In the genomic region with DNA sequence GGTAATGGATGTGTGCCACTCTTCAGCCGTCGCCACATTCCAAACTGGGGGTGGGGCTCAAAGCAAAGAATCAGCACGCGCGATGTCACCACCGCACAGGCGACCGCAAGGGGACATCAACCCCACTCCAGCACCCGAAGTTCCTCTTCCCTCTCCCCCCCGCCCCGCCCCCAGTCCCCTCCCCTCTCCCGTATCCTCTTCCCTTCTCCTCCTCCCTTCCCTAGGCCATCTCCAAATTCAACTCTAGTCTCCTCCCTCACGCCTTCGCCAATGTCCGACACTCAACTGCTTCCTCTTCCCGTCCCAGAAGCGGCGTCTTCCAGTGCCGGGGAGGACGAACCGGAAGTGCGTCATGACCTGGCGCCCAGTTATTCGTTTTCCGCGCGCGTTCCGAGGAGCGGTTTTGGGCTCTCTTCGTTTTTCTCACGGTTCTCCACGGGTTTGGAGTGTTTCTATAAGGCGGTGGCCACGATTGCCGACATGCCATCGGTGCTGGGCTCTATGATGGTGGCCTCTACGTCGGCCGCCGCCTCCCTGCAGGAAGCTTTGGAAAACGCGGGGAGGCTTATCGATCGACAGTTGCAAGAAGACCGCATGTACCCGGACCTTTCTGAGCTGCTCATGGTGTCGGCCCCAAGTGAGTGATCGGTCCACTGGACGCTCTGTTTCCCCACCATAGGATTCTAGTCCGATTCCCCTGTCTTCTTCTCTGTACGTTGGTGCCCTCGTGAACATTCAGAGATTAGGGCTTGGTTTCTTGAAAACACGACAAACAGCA, we compare ENCODE assay signal across 8 mouse cellular contexts. TPM values are rescaled to one million over a fixed set of nuclear protein-coding genes. Genes with fewer than 3 reads are reported as not detected.
DNase-seq lines count a peak whose midpoint lies in the region; ATAC-seq lines count a peak whose summit lies in the region.

Gene Nup155 (plus strand): TSS at position 308 of the 778 bp plus-strand sequence.

- WGBS in hindbrain, embryonic 12.5 days, result under 1% methylated on average over 54 of the region's 54 CpGs

- peak; percentile 97 for ATAC-seq in hindbrain, embryonic 12.5 days (ENCODE audit: low FRiP score)

- H3K4me1 ChIP-seq in hindbrain, embryonic 12.5 days, result peaks cover 19% of the 10 kb centered on the region

- H3K27ac ChIP-seq in hindbrain, embryonic 12.5 days, result peak within 1 kb of the TSS; percentile 64

- peak; percentile 98 for DNase-seq in NIH3T3 (ENCODE audit: low read depth)
- DNase-seq in cerebellum, postnatal 10 days, result peak; percentile 96
- peak; percentile 85 to 90 for DNase-seq in frontal cortex, postnatal 10 days (ENCODE audit: low spot score in 2 of 2)
- peak; percentile 89 to 95 for DNase-seq in layer of hippocampus, postnatal 14 days (ENCODE audit: low spot score in 2 of 2)
- peak; percentile 91 for DNase-seq in lung, postnatal 14 days
- peak; percentile 86 for DNase-seq in retina, adult 2 months (ENCODE audit: low read depth, low spot score)
- DNase-seq in thymus, postnatal 36 days, result peak; percentile 81 to 84

- H3K4me3 ChIP-seq in hindbrain, embryonic 12.5 days, result peak within 1 kb of the TSS; percentile 80

- H3K36me3 ChIP-seq in hindbrain, embryonic 12.5 days, result peaks cover 22% of the 10 kb centered on the region

- H3K4me2 ChIP-seq in hindbrain, embryonic 12.5 days (replicated peaks), result peak within 1 kb of the TSS; percentile 79

- peak within 1 kb of the TSS; percentile 80 for H3K9ac ChIP-seq in hindbrain, embryonic 12.5 days

- no peaks in the 10 kb centered on the region for H3K27me3 ChIP-seq in hindbrain, embryonic 12.5 days

- H3K9me3 ChIP-seq in hindbrain, embryonic 12.5 days (replicated peaks), result no peaks in the 10 kb centered on the region

RNA-seq across cellular contexts. Expression of gene Nup155, which starts in this region (rescaled TPM):
- 20.6 and 21.6 TPM in 2 replicates for polyA plus RNA-seq in hindbrain, embryonic 12.5 days (2016; fragmentation: Nextera tagmentation; extraction: Ambion mirVana)
- 10 to 100 TPM; 19.0 to 23.4 TPM for total RNA-seq in layer of hippocampus, postnatal 14 days (2021)

Comparison
In these comparisons a context has a peak if more than half of its experiments do, and no peak if none do; other contexts are left out.
1. Peak in every context shown above with its lines: DNase-seq, ATAC-seq, H3K4me3 ChIP-seq and H3K27ac ChIP-seq.